ENCODE assay signal across 10 mouse cellular contexts in genomic region chr12:101985110-101985509, GRCm38 (mm10). TPM values are rescaled to one million over a fixed set of nuclear protein-coding genes. Genes with fewer than 3 reads are reported as not detected.
DNase-seq lines count a peak whose midpoint lies in the region; ATAC-seq and TF ChIP-seq lines count a peak whose summit lies in the region.
"Had no signal": no experiment of that assay in that cellular context is flagged by ENCODE, and none has a peak within 500 bp of the region (broad histone marks: within the 10 kb centered on the region; RNA-seq: fewer than 3 reads in every experiment).

No protein-coding gene starts in this region.

- no peak overlapping the region for H3K4me3 ChIP-seq in kidney, postnatal 0 days (replicated peaks; ENCODE audit: low read depth, low read length)
- H3K4me3 ChIP-seq in kidney, embryonic 14.5 days (ENCODE audit: low read length): no peak overlapping the region
- no peak overlapping the region for H3K4me3 ChIP-seq in E14TG2a.4 (replicated peaks; ENCODE audit: low read length)
- no peak overlapping the region for H3K4me3 ChIP-seq in neural tube, embryonic 15.5 days (replicated peaks)
- H3K4me3 ChIP-seq: midbrain, embryonic 12.5 days had no signal

- no peak overlapping the region for H3K27ac ChIP-seq in kidney, postnatal 0 days
- H3K27ac ChIP-seq in kidney, embryonic 14.5 days (ENCODE audit: low read depth, low read length): no peak overlapping the region
- H3K27ac ChIP-seq in neural tube, embryonic 15.5 days (replicated peaks): no peak overlapping the region
- H3K27ac ChIP-seq: midbrain, embryonic 12.5 days had no signal

- no peaks in the 10 kb centered on the region for H3K4me1 ChIP-seq in kidney, postnatal 0 days (replicated peaks; ENCODE audit: insufficient read depth, low read length)
- no peaks in the 10 kb centered on the region for H3K4me1 ChIP-seq in kidney, embryonic 14.5 days (ENCODE audit: control insufficient read depth, insufficient read depth, low read length)
- peaks cover 3% of the 10 kb centered on the region; the same call in 1 of the 2 replicates for H3K4me1 ChIP-seq in E14TG2a.4 (replicated peaks; ENCODE audit: low read depth, low read length)
- no peaks in the 10 kb centered on the region for H3K4me1 ChIP-seq in neural tube, embryonic 15.5 days
- H3K4me1 ChIP-seq: midbrain, embryonic 12.5 days had no signal

- H3K9me3 ChIP-seq in kidney, postnatal 0 days (replicated peaks; ENCODE audit: low read length): no peaks in the 10 kb centered on the region
- H3K9me3 ChIP-seq in kidney, embryonic 14.5 days (ENCODE audit: control insufficient read depth, low read length): no peaks in the 10 kb centered on the region
- H3K9me3 ChIP-seq in E14TG2a.4 (ENCODE audit: low read length): no peaks in the 10 kb centered on the region
- no peaks in the 10 kb centered on the region for H3K9me3 ChIP-seq in neural tube, embryonic 15.5 days (replicated peaks)
- H3K9me3 ChIP-seq: midbrain, embryonic 12.5 days had no signal

- no peak for ATAC-seq in kidney, postnatal 0 days (replicated peaks; ENCODE audit: low FRiP score, low read depth)
- ATAC-seq in kidney, embryonic 14.5 days (ENCODE audit: low FRiP score, low TSS enrichment): no peak
- ATAC-seq in neural tube, embryonic 15.5 days (ENCODE audit: low FRiP score): no peak

- TF ChIP-seq CTCF in kidney, postnatal 0 days (IDR thresholded peaks at IDR 0.05; ENCODE audit: low read depth): peak; percentile 75
- TF ChIP-seq CTCF in E14TG2a.4 (conservative IDR thresholded peaks at IDR 0.05; ENCODE audit: low read length): 0 out of 2 replicates have a peak, but pooled peaks have one; percentile 9

- no peak overlapping the region for H3K4me2 ChIP-seq in kidney, postnatal 0 days (ENCODE audit: low read length)
- no peak overlapping the region for H3K4me2 ChIP-seq in kidney, embryonic 14.5 days (replicated peaks; ENCODE audit: low read depth, low read length)
- no peak overlapping the region for H3K4me2 ChIP-seq in neural tube, embryonic 15.5 days
- H3K4me2 ChIP-seq: midbrain, embryonic 12.5 days had no signal

- WGBS in kidney, postnatal 0 days: 52% methylated on average over 3 of the region's 3 CpGs
- WGBS in kidney, embryonic 14.5 days: 72% methylated on average over 3 of the region's 3 CpGs
- 47% methylated on average over 3 of the region's 3 CpGs for WGBS in neural tube, embryonic 15.5 days

- DNase-seq in kidney, postnatal 0 days (ENCODE audit: low spot score): peak; percentile 73
- peak; percentile 9 for DNase-seq in T-cell, adult 2 months (ENCODE audit: low spot score)
- DNase-seq in lung, postnatal 14 days: peak; percentile 12
- no peak for DNase-seq in natural killer cell, adult 2 months (ENCODE audit: low spot score in 2 of 2)
- DNase-seq: adrenal gland, postnatal 10 days; right cerebral cortex, postnatal 14 days had no signal

- H3K27me3 ChIP-seq in kidney, postnatal 0 days (ENCODE audit: insufficient read depth, low read length): no peaks in the 10 kb centered on the region
- H3K27me3 ChIP-seq in kidney, embryonic 14.5 days (ENCODE audit: control insufficient read depth, insufficient read depth, low read length): no peaks in the 10 kb centered on the region
- no peaks in the 10 kb centered on the region for H3K27me3 ChIP-seq in E14TG2a.4 (ENCODE audit: insufficient read depth, low read length)
- H3K27me3 ChIP-seq in neural tube, embryonic 15.5 days (replicated peaks): no peaks in the 10 kb centered on the region
- H3K27me3 ChIP-seq: midbrain, embryonic 12.5 days had no signal

- peaks cover 48% of the 10 kb centered on the region for H3K36me3 ChIP-seq in kidney, postnatal 0 days (ENCODE audit: insufficient read depth, low read length)
- H3K36me3 ChIP-seq in kidney, embryonic 14.5 days (ENCODE audit: control insufficient read depth, insufficient read depth, low read length): peaks cover 68% of the 10 kb centered on the region
- peaks cover 94% of the 10 kb centered on the region for H3K36me3 ChIP-seq in E14TG2a.4 (ENCODE audit: insufficient read depth, low read length)
- H3K36me3 ChIP-seq in neural tube, embryonic 15.5 days: peaks cover 60% of the 10 kb centered on the region

- H3K9ac ChIP-seq in kidney, postnatal 0 days (ENCODE audit: low read depth, low read length): no peak overlapping the region
- H3K9ac ChIP-seq in kidney, embryonic 14.5 days (ENCODE audit: low read depth, low read length): no peak overlapping the region
- no peak overlapping the region for H3K9ac ChIP-seq in neural tube, embryonic 15.5 days (replicated peaks)
- H3K9ac ChIP-seq: midbrain, embryonic 12.5 days had no signal

RNA-seq across cellular contexts. Expression of gene Cpsf2, which starts 9.3 kb away (rescaled TPM):
- 21.7 and 23.9 TPM in 2 replicates for polyA plus RNA-seq in kidney, postnatal 0 days (2015; fragmentation: Nextera tagmentation; extraction: Ambion mirVana)
- polyA plus RNA-seq in kidney, embryonic 14.5 days (2014; fragmentation: Nextera tagmentation; extraction: Ambion mirVana): 26.7 and 35.3 TPM in 2 replicates
- 28.9 and 29.0 TPM in 2 replicates for polyA plus RNA-seq in neural tube, embryonic 15.5 days (2015; fragmentation: Nextera tagmentation; extraction: Ambion mirVana)

RNA-seq across cellular contexts. Expression of gene Atxn3, which starts 27.1 kb away (rescaled TPM):
- polyA plus RNA-seq in kidney, postnatal 0 days (2015; fragmentation: Nextera tagmentation; extraction: Ambion mirVana): 13.1 and 13.9 TPM in 2 replicates
- 18.2 and 19.4 TPM in 2 replicates for polyA plus RNA-seq in kidney, embryonic 14.5 days (2014; fragmentation: Nextera tagmentation; extraction: Ambion mirVana)
- polyA plus RNA-seq in neural tube, embryonic 15.5 days (2015; fragmentation: Nextera tagmentation; extraction: Ambion mirVana): 9.8 and 12.5 TPM in 2 replicates

Comparison
In these comparisons a context has a peak if more than half of its experiments do, and no peak if none do; other contexts are left out.
1. DNase-seq: peak in kidney, postnatal 0 days (single experiment), T-cell, adult 2 months (single experiment) and lung, postnatal 14 days (single experiment); none in natural killer cell, adult 2 months (0 of 2).